ENCODE assay signal across 37 mouse cellular contexts in the genomic region with DNA sequence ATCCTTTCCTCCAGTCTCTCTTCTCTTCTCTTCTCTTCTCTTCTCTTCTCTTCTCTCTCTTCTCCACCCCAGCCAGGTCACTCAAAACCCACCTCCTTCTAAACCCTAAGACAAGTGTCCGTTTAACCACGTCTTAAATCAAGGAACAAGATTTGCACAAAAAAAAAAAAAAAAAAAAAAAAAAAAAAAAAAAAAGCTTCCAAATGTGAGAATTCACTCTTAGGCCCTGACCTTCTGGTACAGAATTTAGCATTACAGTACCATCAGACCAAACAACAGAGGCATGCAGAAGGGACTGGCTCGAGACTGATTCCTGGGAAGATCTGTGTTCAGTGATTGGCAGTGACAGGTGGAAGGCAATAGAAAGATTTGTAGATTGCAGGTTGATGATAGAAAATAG. TPM values are rescaled to one million over a fixed set of nuclear protein-coding genes. Genes with fewer than 3 reads are reported as not detected.
"Had no signal": no experiment of that assay in that cellular context is flagged by ENCODE, and none has a peak within 500 bp of the region (broad histone marks: within the 10 kb centered on the region; RNA-seq: fewer than 3 reads in every experiment).

No protein-coding gene starts in this region.

- H3K4me2 ChIP-seq: limb, embryonic 12.5 days; limb, embryonic 13.5 days; limb, embryonic 15.5 days; liver, embryonic 11.5 days; liver, embryonic 12.5 days; liver, embryonic 13.5 days; liver, embryonic 15.5 days; lung, embryonic 14.5 days; lung, embryonic 15.5 days; midbrain, embryonic 11.5 days; midbrain, embryonic 12.5 days; midbrain, embryonic 13.5 days; midbrain, embryonic 15.5 days; neural tube, embryonic 12.5 days had no signal

- ATAC-seq: liver, embryonic 12.5 days; liver, postnatal 0 days; lung, postnatal 0 days; midbrain, embryonic 13.5 days; midbrain, embryonic 15.5 days; midbrain, embryonic 16.5 days had no signal

- H3K27me3 ChIP-seq: limb, embryonic 12.5 days; limb, embryonic 13.5 days; limb, embryonic 15.5 days; liver, embryonic 12.5 days; liver, embryonic 13.5 days; liver, embryonic 15.5 days; lung, embryonic 15.5 days; megakaryocyte, embryonic 14.5 days; midbrain, embryonic 12.5 days; midbrain, embryonic 13.5 days; midbrain, embryonic 15.5 days; neural tube, embryonic 12.5 days had no signal

- H3K27ac ChIP-seq: limb, embryonic 10.5 days; limb, embryonic 12.5 days; limb, embryonic 13.5 days; limb, embryonic 15.5 days; liver, embryonic 12.5 days; liver, embryonic 13.5 days; liver, embryonic 14.5 days; liver, embryonic 15.5 days; lung, embryonic 15.5 days; macrophage; midbrain, embryonic 10.5 days; midbrain, embryonic 12.5 days; midbrain, embryonic 13.5 days; midbrain, embryonic 15.5 days; neural tube, embryonic 12.5 days had no signal

- H3K4me3 ChIP-seq: limb, embryonic 10.5 days; limb, embryonic 12.5 days; limb, embryonic 13.5 days; limb, embryonic 15.5 days; liver, embryonic 12.5 days; liver, embryonic 13.5 days; liver, embryonic 15.5 days; lung, embryonic 15.5 days; megakaryocyte, embryonic 14.5 days; midbrain, embryonic 10.5 days; midbrain, embryonic 12.5 days; midbrain, embryonic 13.5 days; midbrain, embryonic 15.5 days; myocyte; neural tube, embryonic 12.5 days had no signal

- H3K9ac ChIP-seq: limb, embryonic 12.5 days; limb, embryonic 13.5 days; limb, embryonic 15.5 days; liver, embryonic 12.5 days; liver, embryonic 13.5 days; liver, embryonic 14.5 days; liver, embryonic 15.5 days; liver, postnatal 0 days; lung, embryonic 14.5 days; lung, embryonic 15.5 days; midbrain, embryonic 12.5 days; midbrain, embryonic 13.5 days; midbrain, embryonic 15.5 days; neural tube, embryonic 12.5 days had no signal

- DNase-seq: left cerebral cortex, postnatal 4 days; liver; liver, embryonic 13.5 days; liver, postnatal 0 days; lung, adult 18-20 months; lung, adult 2 months; lung, embryonic 14.5 days; lung, postnatal 10 days; lung, postnatal 14 days; lung, postnatal 36 days; lung, postnatal 4 days had no signal

- H3K36me3 ChIP-seq: limb, embryonic 10.5 days; limb, embryonic 13.5 days; limb, embryonic 15.5 days; liver, embryonic 15.5 days; lung, embryonic 15.5 days; midbrain, embryonic 10.5 days; midbrain, embryonic 12.5 days; midbrain, embryonic 13.5 days; midbrain, embryonic 15.5 days; neural tube, embryonic 12.5 days had no signal

- H3K9me3 ChIP-seq: limb, embryonic 10.5 days; limb, embryonic 12.5 days; limb, embryonic 13.5 days; limb, embryonic 15.5 days; liver, embryonic 12.5 days; liver, embryonic 13.5 days; liver, embryonic 15.5 days; lung, embryonic 15.5 days; megakaryocyte, embryonic 14.5 days; midbrain, embryonic 10.5 days; midbrain, embryonic 12.5 days; midbrain, embryonic 13.5 days; midbrain, embryonic 15.5 days; neural tube, embryonic 12.5 days had no signal

RNA-seq across cellular contexts. Expression of a gene that starts 30.5 kb away (rescaled TPM):
- total RNA-seq: monocyte, adult 5-6 weeks had no signal

RNA-seq across cellular contexts. Expression of a gene that starts 41.1 kb away (rescaled TPM):
- total RNA-seq: liver, adult 2 months; megakaryocyte progenitor cell, adult 5-6 weeks; megakaryocyte-erythroid progenitor cell, adult 5-6 weeks; monocyte, adult 5-6 weeks had no signal
- polyA plus RNA-seq: limb, embryonic 11.5 days; limb, embryonic 15.5 days; liver, embryonic 11.5 days; liver, embryonic 12.5 days; liver, embryonic 13.5 days; liver, embryonic 15.5 days; liver, embryonic 16.5 days; liver, postnatal 0 days; macrophage; midbrain, embryonic 10.5 days had no signal
